Mouse (Mus musculus): Measurements from ENCODE around the gene Ppp3cb.
"Not testable (repeated sequence)": the region's sequence is repeated elsewhere in the genome, so short reads cannot be mapped to it uniquely, and the experiment has no call there.

Ppp3cb gene

GRCm38 (mm10) chr14:20546415-20546814 is at the start of gene Ppp3cb:
TSS of gene Ppp3cb (minus strand) at chr14:20546573.
- peak; percentile 84 for DNase-seq

- no peak for DNase-seq
Observed at GRCm38 (mm10) chr14:20595781-20596180, 49.4 kb upstream of the Ppp3cb start.

GRCm38 (mm10) chr14:20587458-20587857 is 41.1 kb upstream of the Ppp3cb start:
- DNase-seq, result no peak

GRCm38 (mm10) chr14:20578822-20579407 is 32.5 kb upstream of the Ppp3cb start:
- no peak for DNase-seq

GRCm38 (mm10) chr14:20576179-20576578 is 29.8 kb upstream of the Ppp3cb start:
- peak; percentile 77 for DNase-seq

- DNase-seq, result not testable (repeated sequence)
Observed at GRCm38 (mm10) chr14:20573196-20573595, 26.8 kb upstream of the Ppp3cb start.

GRCm38 (mm10) chr14:20565256-20566021 is 19.1 kb upstream of the Ppp3cb start:
- no peak for DNase-seq

GRCm38 (mm10) chr14:20564692-20565091 is 18.3 kb upstream of the Ppp3cb start:
- peak; percentile 36 for DNase-seq

GRCm38 (mm10) chr14:20561897-20562296 is 15.5 kb upstream of the Ppp3cb start:
- no peak for DNase-seq

- no peak for DNase-seq
Observed at GRCm38 (mm10) chr14:20550136-20550535, 3.8 kb upstream of the Ppp3cb start.

- DNase-seq, result peak; percentile 90
Observed at GRCm38 (mm10) chr14:20545529-20546331, 643 bp downstream of the Ppp3cb start.

- no peak for DNase-seq
Observed at GRCm38 (mm10) chr14:20544467-20545411, 1.6 kb downstream of the Ppp3cb start.

- DNase-seq, result no peak
Observed at GRCm38 (mm10) chr14:20529643-20530042, 16.7 kb downstream of the Ppp3cb start.

- no peak for DNase-seq
Observed at GRCm38 (mm10) chr14:20520179-20520578, 26.2 kb downstream of the Ppp3cb start.

GRCm38 (mm10) chr14:20508424-20508823 is 37.9 kb downstream of the Ppp3cb start:
- DNase-seq, result no peak

GRCm38 (mm10) chr14:20502966-20503365 is 43.4 kb downstream of the Ppp3cb start:
- DNase-seq, result no peak

- no peak for DNase-seq
Observed at GRCm38 (mm10) chr14:20499982-20500381, 46.4 kb downstream of the Ppp3cb start.

GRCm38 (mm10) chr14:20496603-20497002 is 49.8 kb downstream of the Ppp3cb start, which contains the start of gene Mss51:
TSS of gene Mss51 (minus strand) at chr14:20496901.
- DNase-seq, result no peak

- no peak for DNase-seq
Observed at GRCm38 (mm10) chr14:20486031-20486430, 60.3 kb downstream of the Ppp3cb start.

GRCm38 (mm10) chr14:20482051-20482751 is 64.2 kb downstream of the Ppp3cb start:
- DNase-seq, result no peak

- peak; percentile 16 for DNase-seq
Observed at GRCm38 (mm10) chr14:20481211-20481610, 65.2 kb downstream of the Ppp3cb start.

- no peak for DNase-seq
Observed at GRCm38 (mm10) chr14:20480195-20480579, 66.2 kb downstream of the Ppp3cb start.

Measured in thymus, postnatal 25 days (tissue).